Mouse (Mus musculus) cerebellum, adult 8-10 months (tissue): ENCODE measurements around the gene Rdm1.
"Not testable (repeated sequence)": the region's sequence is repeated elsewhere in the genome, so short reads cannot be mapped to it uniquely, and the experiment has no call there.

Experiments used
- DNase-seq: peaks from one replicate; pipeline ENCODE4 v3.0.0; 2022

Rdm1 gene

GRCm38 (mm10) chr11:101626995-101627856, at the start of gene Rdm1:
Rdm1 (plus strand) TSS chr11:101627195.
- peak; percentile 69 for DNase-seq

- DNase-seq = no peak
These were observed 45.8 kb upstream of the Rdm1 start for GRCm38 (mm10) chr11:101581081-101581764.

GRCm38 (mm10) chr11:101582054-101583035, 44.6 kb upstream of the Rdm1 start, which contains the start of gene Tmem106a:
Tmem106a (plus strand) TSS chr11:101582242.
- no peak for DNase-seq

GRCm38 (mm10) chr11:101583205-101583604, 43.8 kb upstream of the Rdm1 start:
- DNase-seq = no peak

- DNase-seq = not testable (repeated sequence)
These were observed 42.0 kb upstream of the Rdm1 start for GRCm38 (mm10) chr11:101585031-101585430.

GRCm38 (mm10) chr11:101585805-101586204, 41.2 kb upstream of the Rdm1 start:
- DNase-seq = no peak

- DNase-seq = no peak
These were observed 39.3 kb upstream of the Rdm1 start for GRCm38 (mm10) chr11:101587676-101588075.

GRCm38 (mm10) chr11:101588868-101589267, 38.1 kb upstream of the Rdm1 start:
- no peak for DNase-seq

- peak; percentile 40 for DNase-seq
These were observed 37.6 kb upstream of the Rdm1 start for GRCm38 (mm10) chr11:101589444-101589843.

- no peak for DNase-seq
These were observed 36.9 kb upstream of the Rdm1 start for GRCm38 (mm10) chr11:101589989-101590624.

- no peak for DNase-seq
These were observed 27.8 kb upstream of the Rdm1 start, which contains the start of gene Gm11634 for GRCm38 (mm10) chr11:101599156-101599555. Gm11634 (minus strand) TSS chr11:101599256.

- DNase-seq = no peak
These were observed 24.5 kb upstream of the Rdm1 start for GRCm38 (mm10) chr11:101602491-101602890.

GRCm38 (mm10) chr11:101604116-101604515, 22.9 kb upstream of the Rdm1 start:
- no peak for DNase-seq

- peak; percentile 51 for DNase-seq
These were observed 22.2 kb upstream of the Rdm1 start for GRCm38 (mm10) chr11:101604531-101605453.

- not testable (repeated sequence) for DNase-seq
These were observed 19.9 kb upstream of the Rdm1 start for GRCm38 (mm10) chr11:101607134-101607533.

- DNase-seq = no peak
These were observed 16.6 kb upstream of the Rdm1 start for GRCm38 (mm10) chr11:101610445-101610844.

GRCm38 (mm10) chr11:101613596-101613995, 13.4 kb upstream of the Rdm1 start:
- DNase-seq = no peak

- DNase-seq = no peak
These were observed 12.9 kb upstream of the Rdm1 start for GRCm38 (mm10) chr11:101614116-101614515.

- DNase-seq = no peak
These were observed 11.6 kb upstream of the Rdm1 start for GRCm38 (mm10) chr11:101615380-101615779.

GRCm38 (mm10) chr11:101616104-101616503, 10.9 kb upstream of the Rdm1 start:
- DNase-seq = no peak
